Mouse (Mus musculus) MEL (cell line): ENCODE data around the gene Atp1b4. TPM values are rescaled to one million over a fixed set of nuclear protein-coding genes. Genes with fewer than 3 reads are reported as not detected.

Source experiments
- DNase-seq: peaks from one replicate; pipeline ENCODE4 v3.0.0; 2011; ENCODE audit warnings: low read depth, low spot score
- H3K27ac ChIP-seq: 2 replicates; pipeline ENCODE4 v1.5.1; 2012; ENCODE audit warnings: low read depth, mild to moderate bottlenecking, control low read depth, low read length, moderate library complexity; ENCODE audit not compliant: control insufficient read depth
- H3K27me3 ChIP-seq, 2 experiments: fragments of 150-350 bp in 1 of 2; sonication (generic) in 1 of 2; 2 replicates each; pipeline ENCODE4 v1.6.1; 2012; ENCODE audit warnings: low read length in 2 of 2, mild to moderate bottlenecking in 2 of 2, improper control_type of control experiment in 1 of 2, moderate library complexity in 1 of 2; ENCODE audit not compliant: insufficient read depth in 2 of 2, control insufficient read depth in 1 of 2
- H3K36me3 ChIP-seq, 2 experiments: 2 replicates each; pipeline ENCODE4 v1.6.1; 2012 to 2014; ENCODE audit warnings: low read length in 2 of 2, improper control_type of control experiment in 1 of 2, inconsistent platforms in 1 of 2, mild to moderate bottlenecking in 1 of 2; ENCODE audit not compliant: insufficient read depth in 2 of 2, control insufficient read depth in 1 of 2
- H3K4me1 ChIP-seq, 2 experiments: fragments of 150-350 bp in 1 of 2; sonication (generic) in 1 of 2; 2 replicates each; pipeline ENCODE4 v1.6.1; 2012; ENCODE audit warnings: low read length in 2 of 2, improper control_type of control experiment in 1 of 2, mild to moderate bottlenecking in 1 of 2; ENCODE audit not compliant: insufficient read depth in 2 of 2, control insufficient read depth in 1 of 2
- H3K4me3 ChIP-seq, 2 experiments: fragments of 150-350 bp in 1 of 2; sonication (generic) in 1 of 2; 2 replicates each; pipeline ENCODE4 v1.5.1; 2012; ENCODE audit warnings: low read depth in 2 of 2, low read length in 2 of 2, mild to moderate bottlenecking in 2 of 2, moderate library complexity in 2 of 2, control low read depth in 1 of 2, improper control_type of control experiment in 1 of 2; ENCODE audit not compliant: control insufficient read depth in 1 of 2, insufficient read depth in 1 of 2
- H3K79me2 ChIP-seq: 2 replicates; pipeline ENCODE4 v1.6.1; 2012; ENCODE audit warnings: mild to moderate bottlenecking, low read length, moderate library complexity; ENCODE audit not compliant: control insufficient read depth, poor library complexity, insufficient read depth
- H3K9ac ChIP-seq: 2 replicates; pipeline ENCODE4 v1.6.1; 2012; ENCODE audit warnings: low read depth, mild to moderate bottlenecking, control low read depth, low read length, moderate library complexity; ENCODE audit not compliant: control insufficient read depth, poor library complexity, severe bottlenecking
- H3K9me3 ChIP-seq: fragments of 150-350 bp; sonication (generic); replicated peaks from 2 replicates; pipeline ENCODE4 v1.6.1; 2012; ENCODE audit warnings: mild to moderate bottlenecking, low read length, improper control_type of control experiment, moderate library complexity; ENCODE audit not compliant: insufficient read depth
- BHLHE40 ChIP-seq: IDR thresholded peaks from 2 replicates; pipeline ENCODE4 v1.6.1; 2012; ENCODE audit warnings: low read depth, mild to moderate bottlenecking, inconsistent platforms, low read length, improper control_type of control experiment, borderline replicate concordance
- CTCF ChIP-seq, 3 experiments: IDR thresholded peaks in 2 of 3; conservative IDR thresholded peaks in 1 of 3; 2 replicates each; pipeline ENCODE4 v1.5.1; 2011 to 2012; ENCODE audit warnings: low read length in 3 of 3, low read depth in 2 of 3, mild to moderate bottlenecking in 2 of 3, improper control_type of control experiment in 1 of 3, inconsistent platforms in 1 of 3, mixed read lengths in 1 of 3, moderate library complexity in 1 of 3; ENCODE audit not compliant: control insufficient read depth in 1 of 3, insufficient read depth in 1 of 3, poor library complexity in 1 of 3, severe bottlenecking in 1 of 3
- E2F4 ChIP-seq: IDR thresholded peaks from 2 replicates; pipeline ENCODE4 v1.6.1; 2011; ENCODE audit warnings: low read depth, low read length, improper control_type of control experiment, borderline replicate concordance
- ELF1 ChIP-seq: IDR thresholded peaks from 2 replicates; pipeline ENCODE4 v1.6.1; 2014; ENCODE audit warnings: low read depth, mild to moderate bottlenecking, inconsistent platforms, low read length, improper control_type of control experiment, moderate library complexity
- EP300 ChIP-seq, 2 experiments: IDR thresholded peaks; 2 replicates each; pipeline ENCODE4 v1.6.1; 2011; ENCODE audit warnings: improper control_type of control experiment in 2 of 2, low read length in 2 of 2, low read depth in 1 of 2, mild to moderate bottlenecking in 1 of 2
- GABPA ChIP-seq: IDR thresholded peaks from 2 replicates; pipeline ENCODE4 v1.6.1; 2012; ENCODE audit warnings: low read depth, mild to moderate bottlenecking, inconsistent platforms, low read length, improper control_type of control experiment, moderate library complexity
- HCFC1 ChIP-seq: IDR thresholded peaks from 2 replicates; pipeline ENCODE4 v1.6.1; 2012; ENCODE audit warnings: low read depth, mild to moderate bottlenecking, inconsistent platforms, low read length, improper control_type of control experiment, moderate library complexity
- KAT2A ChIP-seq: conservative IDR thresholded peaks from 2 replicates; pipeline ENCODE4 v1.6.1; 2012; ENCODE audit warnings: low read depth, low read length, improper control_type of control experiment, inconsistent platforms
- MAFK ChIP-seq: IDR thresholded peaks from 2 replicates; pipeline ENCODE4 v1.6.1; 2011; ENCODE audit warnings: low read depth, mild to moderate bottlenecking, low read length, improper control_type of control experiment, borderline replicate concordance
- MEF2A ChIP-seq: IDR thresholded peaks from 2 replicates; pipeline ENCODE4 v1.6.1; 2014; ENCODE audit warnings: low read depth, mild to moderate bottlenecking, inconsistent platforms, low read length, improper control_type of control experiment; ENCODE audit not compliant: poor library complexity, insufficient replicate concordance, severe bottlenecking; ENCODE audit errors: extremely low read depth
- MYB ChIP-seq: IDR thresholded peaks from 2 replicates; pipeline ENCODE4 v1.6.1; 2011; ENCODE audit warnings: mild to moderate bottlenecking, low read depth, low read length, improper control_type of control experiment
- MYC ChIP-seq: IDR thresholded peaks from 2 replicates; pipeline ENCODE4 v1.6.1; 2011; ENCODE audit warnings: low read depth, mild to moderate bottlenecking, low read length, improper control_type of control experiment, moderate library complexity
- POLR2A ChIP-seq, 2 experiments: IDR thresholded peaks; 2 replicates each; pipeline ENCODE4 v1.6.1; 2011 to 2012; ENCODE audit warnings: low read length in 2 of 2, mild to moderate bottlenecking in 2 of 2, control low read depth in 1 of 2, improper control_type of control experiment in 1 of 2, low read depth in 1 of 2, moderate library complexity in 1 of 2; ENCODE audit not compliant: control insufficient read depth in 1 of 2, insufficient read depth in 1 of 2, poor library complexity in 1 of 2
- POLR2AphosphoS5 ChIP-seq: IDR thresholded peaks from 2 replicates; pipeline ENCODE4 v1.6.1; 2012; ENCODE audit warnings: low read depth, borderline replicate concordance, mild to moderate bottlenecking, inconsistent platforms, low read length, moderate library complexity, mixed read lengths
- RCOR1 ChIP-seq: IDR thresholded peaks from 2 replicates; pipeline ENCODE4 v1.6.1; 2012; ENCODE audit warnings: low read depth, mild to moderate bottlenecking, inconsistent platforms, low read length, improper control_type of control experiment
- SIN3A ChIP-seq: IDR thresholded peaks from 2 replicates; pipeline ENCODE4 v1.6.1; 2012; ENCODE audit warnings: low read length, improper control_type of control experiment, inconsistent platforms
- TCF12 ChIP-seq: IDR thresholded peaks from 2 replicates; pipeline ENCODE4 v1.6.1; 2014; ENCODE audit warnings: low read depth, mild to moderate bottlenecking, inconsistent platforms, low read length, improper control_type of control experiment, moderate library complexity
- USF1 ChIP-seq: IDR thresholded peaks from 2 replicates; pipeline ENCODE4 v1.6.1; 2014; ENCODE audit warnings: low read depth, mild to moderate bottlenecking, inconsistent platforms, low read length, improper control_type of control experiment, moderate library complexity
- ZKSCAN1 ChIP-seq: IDR thresholded peaks from 2 replicates; pipeline ENCODE4 v1.6.1; 2012; ENCODE audit warnings: low read depth, mild to moderate bottlenecking, inconsistent platforms, low read length, improper control_type of control experiment, moderate library complexity
- ZMIZ1 ChIP-seq: IDR thresholded peaks from 2 replicates; pipeline ENCODE4 v1.6.1; 2012; ENCODE audit warnings: low read depth, mild to moderate bottlenecking, inconsistent platforms, low read length, improper control_type of control experiment, moderate library complexity
- polyA plus RNA-seq, 2 experiments: library from polyadenylated mRNA; stranded (reverse) in 1 of 2; unstranded in 1 of 2; fragments of >175 nt in 1 of 2; fragments of >200 nt in 1 of 2; gene quantifications; 2 replicates each; pipeline versions ENCODE4 v1.2.1 to v1.2.4; 2012; ENCODE audit warnings: low replicate concordance in 2 of 2, low read depth in 1 of 2; ENCODE audit not compliant: insufficient read length in 2 of 2, insufficient read depth in 1 of 2, missing spikeins in 1 of 2
- total RNA-seq: library from RNA; depleted of rRNA; stranded (reverse); fragments of 300-350 nt; gene quantifications from 2 replicates; pipeline ENCODE4 v1.2.3, GENCODE M21; 2012

Atp1b4 gene
- total and polyA plus RNA-seq, 3 experiments = not detected

DNA sequence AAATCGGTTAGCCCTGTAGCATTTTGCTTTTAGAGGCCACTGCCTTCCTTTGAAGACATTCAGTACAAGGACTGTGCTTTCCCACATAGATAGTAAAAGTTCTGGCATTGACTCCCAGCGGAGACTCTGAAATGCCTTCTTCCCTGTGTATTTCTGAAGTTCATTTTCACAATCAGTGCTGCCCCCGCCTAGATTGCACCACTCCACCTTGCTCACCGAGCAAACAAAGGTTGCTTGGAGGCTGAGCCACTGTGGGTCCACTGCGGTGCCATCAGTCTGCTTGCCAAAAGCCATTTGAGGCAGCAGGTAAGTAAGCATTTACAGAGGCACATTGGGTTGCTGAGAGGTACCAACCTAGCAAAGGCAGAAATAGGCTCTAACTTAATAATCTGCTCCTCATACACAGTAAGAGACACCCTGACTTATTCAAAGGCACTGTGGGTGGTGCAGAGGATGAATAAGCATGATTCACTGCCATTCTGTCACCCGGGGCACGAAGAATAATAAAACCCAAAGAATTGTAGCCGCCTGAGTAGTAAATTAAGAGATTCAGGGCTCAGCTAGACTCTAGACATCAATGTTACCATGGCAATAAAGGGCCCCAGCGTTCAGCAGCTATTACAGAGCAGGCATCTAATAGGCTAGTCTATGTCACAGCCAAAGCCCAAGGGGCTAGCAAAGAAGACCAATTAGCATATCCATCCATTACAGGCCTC is 2.9 kb upstream of the Atp1b4 start:
- TF ChIP-seq GABPA (no peak), SIN3A (no peak), POLR2AphosphoS5 (no peak), CTCF (IDR thresholded peaks at IDR 0.05 in 2 of 3, conservative IDR thresholded peaks at IDR 0.05 in 1 of 3; ENCODE audit: control insufficient read depth in 1 of 3, insufficient read depth in 1 of 3, low read depth in 2 of 3, low read length in 3 of 3, poor library complexity in 1 of 3, severe bottlenecking in 1 of 3) (no peak), BHLHE40 (no peak), MEF2A (no peak), ELF1 (no peak), POLR2A (IDR thresholded peaks at IDR 0.05; ENCODE audit: control insufficient read depth in 1 of 2, insufficient read depth in 1 of 2, low read depth in 1 of 2, low read length in 2 of 2, poor library complexity in 1 of 2) (no peak), HCFC1 (no peak), ZMIZ1 (no peak), TCF12 (no peak), RCOR1 (no peak)
- no peak for DNase-seq
- no peaks in the 10 kb centered on the region for H3K4me1 ChIP-seq
- H3K36me3 ChIP-seq = no peaks in the 10 kb centered on the region
- no peak overlapping the region for H3K9ac ChIP-seq
- no peaks in the 10 kb centered on the region for H3K79me2 ChIP-seq
- 0 out of 4 replicates have a peak, but pooled peaks cover 0 to 1% of the 10 kb centered on the region in 2 experiments for H3K27me3 ChIP-seq
- H3K27ac ChIP-seq = no peak overlapping the region
- H3K9me3 ChIP-seq = no peaks in the 10 kb centered on the region
- no peak overlapping the region for H3K4me3 ChIP-seq

DNA sequence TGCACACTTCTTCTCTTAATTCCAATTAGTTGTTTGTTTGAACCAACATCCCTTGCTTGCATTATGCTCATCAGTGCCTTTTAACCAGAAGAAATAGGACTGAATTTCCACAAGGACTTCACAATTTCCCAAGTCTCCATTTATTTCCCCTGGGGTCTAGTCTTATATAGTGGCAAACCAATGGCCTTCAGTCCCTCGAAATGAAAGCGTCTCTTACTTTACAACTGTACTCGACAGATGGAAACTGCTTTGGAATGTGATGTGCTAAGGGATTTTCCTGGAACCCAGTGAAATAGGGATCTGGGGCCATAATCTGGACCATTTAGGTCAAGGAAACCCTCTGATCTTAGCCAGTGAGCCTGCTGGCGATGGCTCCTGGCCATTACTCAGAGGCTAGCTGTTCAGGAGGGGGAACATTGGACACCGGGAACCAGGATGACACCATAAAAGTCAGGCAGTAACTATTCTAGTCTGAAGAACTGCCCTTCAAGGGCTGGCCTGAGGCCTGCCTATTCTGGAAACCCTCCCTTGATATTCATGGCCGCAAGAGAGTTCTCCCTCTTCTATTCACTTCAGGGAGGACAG is 2.3 kb upstream of the Atp1b4 start:
- no peak for DNase-seq
- no peaks in the 10 kb centered on the region for H3K4me1 ChIP-seq
- no peaks in the 10 kb centered on the region for H3K9me3 ChIP-seq
- H3K4me3 ChIP-seq = no peak overlapping the region
- 0 out of 4 replicates have a peak, but pooled peaks cover 0 to 1% of the 10 kb centered on the region in 2 experiments for H3K27me3 ChIP-seq
- H3K27ac ChIP-seq = no peak overlapping the region
- no peak for TF ChIP-seq KAT2A
- no peak for TF ChIP-seq USF1
- no peak for TF ChIP-seq EP300 (IDR thresholded peaks at IDR 0.05; ENCODE audit: low read depth in 1 of 2, low read length in 2 of 2)
- TF ChIP-seq TCF12 = no peak
- no peak for TF ChIP-seq MYC
- no peak for TF ChIP-seq ZKSCAN1
- TF ChIP-seq E2F4 = no peak
- TF ChIP-seq MAFK = no peak
- TF ChIP-seq MYB = no peak
- H3K36me3 ChIP-seq = no peaks in the 10 kb centered on the region
- H3K79me2 ChIP-seq = no peaks in the 10 kb centered on the region
- H3K9ac ChIP-seq = no peak overlapping the region
